Mouse (Mus musculus) lung, postnatal 0 days (tissue): Measurements from ENCODE around the gene Myo18b.

Source experiments
- CTCF ChIP-seq: IDR thresholded peaks from 2 replicates; pipeline ENCODE4 v1.5.1; 2016; ENCODE audit warnings: antibody characterized with exemption, mild to moderate bottlenecking
- EP300 ChIP-seq: IDR thresholded peaks from 2 replicates; pipeline ENCODE4 v1.6.1; 2016; ENCODE audit warnings: antibody characterized with exemption, mild to moderate bottlenecking, control low read depth

DNA sequence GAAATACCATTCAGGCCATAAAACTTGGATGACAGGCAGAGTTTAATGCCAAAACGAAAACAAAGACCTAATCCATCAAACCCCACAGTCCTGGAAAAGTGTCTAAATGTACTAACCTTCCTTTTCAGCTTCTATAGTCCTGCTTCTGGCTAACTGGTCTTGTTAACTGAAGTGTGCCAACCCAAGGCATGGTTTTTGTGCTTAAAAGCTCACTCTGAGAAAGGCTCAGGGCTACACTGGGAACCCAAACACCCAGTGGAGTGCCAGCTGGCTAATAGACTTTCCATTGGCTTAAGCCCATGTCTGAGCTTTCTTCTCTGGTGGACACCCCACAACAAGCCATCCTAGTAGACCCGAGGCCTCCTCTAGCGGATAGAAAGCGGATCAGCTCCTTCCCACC lies 244.1 kb downstream of the Myo18b start:
- no peak for TF ChIP-seq CTCF
- TF ChIP-seq EP300 = no peak
